Mouse (Mus musculus): ENCODE data around the gene Tmprss6. TPM values are rescaled to one million over a fixed set of nuclear protein-coding genes. Genes with fewer than 3 reads are reported as not detected.

Tmprss6 gene
- polyA plus RNA-seq, 1 experiment from 2014 or later, result 0.05 TPM

DNA sequence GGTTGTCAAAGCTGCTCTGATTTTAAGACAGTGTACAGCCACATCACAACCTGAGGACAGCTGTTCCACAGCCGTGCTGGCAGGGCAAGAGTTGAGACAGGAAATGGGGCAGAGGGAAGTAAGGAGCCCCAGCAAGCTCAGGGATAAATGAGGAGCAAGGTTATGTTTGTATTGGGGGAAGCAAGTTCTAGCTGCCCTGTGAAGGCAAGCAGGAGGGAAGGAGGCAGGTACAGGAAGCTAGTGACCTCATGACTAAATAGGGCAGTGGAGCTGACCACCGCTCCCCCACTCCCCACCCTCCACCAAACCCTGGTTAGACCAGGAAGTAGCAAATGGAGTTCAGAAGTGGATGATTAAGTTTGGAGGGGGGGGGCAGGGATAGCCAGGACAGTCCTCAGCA, 12.6 kb upstream of the Tmprss6 start:
- Histone ChIP-seq H3K9ac (replicated peaks) (no peak overlapping the region), H3K4me2 (no peak overlapping the region), H3K27me3 (replicated peaks) (no peaks in the 10 kb centered on the region; the same call in 1 of the 2 replicates), H3K36me3 (no peaks in the 10 kb centered on the region), H3K9me3 (replicated peaks) (no peaks in the 10 kb centered on the region), H3K27ac (replicated peaks) (no peak overlapping the region), H3K4me3 (replicated peaks) (no peak overlapping the region), H3K4me1 (no peaks in the 10 kb centered on the region)
- ATAC-seq (ENCODE audit: low FRiP score), result no peak
- 87% methylated on average over 2 of the region's 2 CpGs for WGBS

DNA sequence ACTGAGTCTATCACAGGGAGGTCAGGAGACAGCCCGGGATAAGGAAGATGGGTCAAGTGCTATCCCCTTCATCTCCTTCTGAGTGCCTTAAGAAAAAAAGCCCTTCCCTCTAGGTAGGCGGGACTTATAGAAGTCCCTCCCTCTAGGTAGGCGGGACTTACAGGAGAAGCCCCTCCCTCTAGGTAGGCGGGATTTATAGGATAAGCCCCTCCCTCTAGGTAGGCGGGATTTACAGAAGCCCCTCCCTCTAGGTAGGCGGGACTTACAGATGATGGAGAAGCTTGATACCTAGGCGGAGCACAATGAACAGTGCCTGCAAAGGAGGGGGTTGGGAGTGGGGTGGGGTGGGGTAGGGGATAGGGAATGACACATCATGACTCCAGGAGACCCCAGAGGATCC, 11.7 kb upstream of the Tmprss6 start:
- no peaks in the 10 kb centered on the region; the same call in 1 of the 2 replicates for H3K27me3 ChIP-seq (replicated peaks)
- no peak overlapping the region for H3K9ac ChIP-seq (replicated peaks)
- no peaks in the 10 kb centered on the region for H3K36me3 ChIP-seq
- ATAC-seq (ENCODE audit: low FRiP score), result no peak
- H3K4me1 ChIP-seq, result no peaks in the 10 kb centered on the region
- H3K4me3 ChIP-seq (replicated peaks), result no peak overlapping the region
- WGBS, result 76% methylated on average over 7 of the region's 7 CpGs
- no peak overlapping the region for H3K4me2 ChIP-seq
- no peak overlapping the region for H3K27ac ChIP-seq (replicated peaks)
- no peaks in the 10 kb centered on the region for H3K9me3 ChIP-seq (replicated peaks)

GRCm38 (mm10) chr15:78479470-78479869, 11.0 kb upstream of the Tmprss6 start:
- H3K27me3 ChIP-seq (replicated peaks), result no peaks in the 10 kb centered on the region; the same call in 1 of the 2 replicates
- H3K36me3 ChIP-seq, result no peaks in the 10 kb centered on the region
- ATAC-seq (ENCODE audit: low FRiP score), result no peak
- H3K4me3 ChIP-seq (replicated peaks), result no peak overlapping the region
- H3K9me3 ChIP-seq (replicated peaks), result no peaks in the 10 kb centered on the region
- no peaks in the 10 kb centered on the region for H3K4me1 ChIP-seq
- 77% methylated on average over 5 of the region's 5 CpGs for WGBS
- no peak overlapping the region for H3K27ac ChIP-seq (replicated peaks)
- no peak overlapping the region for H3K4me2 ChIP-seq
- H3K9ac ChIP-seq (replicated peaks), result no peak overlapping the region

- Histone ChIP-seq H3K4me2 (no peak overlapping the region), H3K4me1 (no peaks in the 10 kb centered on the region), H3K9me3 (replicated peaks) (no peaks in the 10 kb centered on the region), H3K4me3 (replicated peaks) (no peak overlapping the region), H3K27ac (replicated peaks) (no peak overlapping the region), H3K36me3 (no peaks in the 10 kb centered on the region), H3K27me3 (replicated peaks) (no peaks in the 10 kb centered on the region; the same call in 1 of the 2 replicates), H3K9ac (replicated peaks) (no peak overlapping the region)
- 89% methylated on average over 4 of the region's 4 CpGs for WGBS
- ATAC-seq (ENCODE audit: low FRiP score), result no peak
These were observed 9.6 kb upstream of the Tmprss6 start for GRCm38 (mm10) chr15:78478073-78478472.

DNA sequence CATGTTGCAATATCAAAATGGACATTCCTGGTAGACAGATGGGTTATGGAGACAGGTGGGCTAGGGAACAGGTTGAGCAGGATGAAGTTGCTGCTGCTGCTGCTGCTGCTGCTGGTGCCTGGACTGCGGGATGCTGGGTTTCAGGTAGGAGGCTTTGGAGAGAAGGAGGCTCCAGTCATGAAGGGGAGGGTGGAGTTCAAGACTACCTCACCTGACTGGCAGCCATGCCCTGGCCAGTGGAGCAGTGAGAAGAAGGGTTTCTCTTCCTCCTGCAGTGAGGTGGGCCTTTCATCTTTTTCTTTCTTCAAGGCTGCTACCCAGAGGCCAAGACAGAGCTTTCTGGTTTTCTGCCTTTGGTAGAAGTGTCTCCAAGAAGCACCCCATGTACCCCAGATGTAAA, 8.4 kb upstream of the Tmprss6 start:
- Histone ChIP-seq H3K27me3 (replicated peaks) (no peaks in the 10 kb centered on the region; the same call in 1 of the 2 replicates), H3K36me3 (no peaks in the 10 kb centered on the region), H3K4me2 (no peak overlapping the region), H3K4me3 (replicated peaks) (no peak overlapping the region), H3K27ac (replicated peaks) (no peak overlapping the region), H3K9ac (replicated peaks) (no peak overlapping the region), H3K4me1 (no peaks in the 10 kb centered on the region), H3K9me3 (replicated peaks) (no peaks in the 10 kb centered on the region)
- 92% methylated on average over 1 of the region's 1 CpGs for WGBS
- no peak for ATAC-seq (ENCODE audit: low FRiP score)

- 72% methylated on average over 3 of the region's 3 CpGs for WGBS
- H3K9ac ChIP-seq (replicated peaks), result no peak overlapping the region
- H3K4me2 ChIP-seq, result no peak overlapping the region
- no peaks in the 10 kb centered on the region for H3K9me3 ChIP-seq (replicated peaks)
- ATAC-seq (ENCODE audit: low FRiP score), result no peak
- no peaks in the 10 kb centered on the region for H3K36me3 ChIP-seq
- H3K4me3 ChIP-seq (replicated peaks), result no peak overlapping the region
- H3K27me3 ChIP-seq (replicated peaks), result no peaks in the 10 kb centered on the region; the same call in 1 of the 2 replicates
- H3K4me1 ChIP-seq, result no peaks in the 10 kb centered on the region
- H3K27ac ChIP-seq (replicated peaks), result no peak overlapping the region
These were observed 7.2 kb upstream of the Tmprss6 start for GRCm38 (mm10) chr15:78475604-78476031.

DNA sequence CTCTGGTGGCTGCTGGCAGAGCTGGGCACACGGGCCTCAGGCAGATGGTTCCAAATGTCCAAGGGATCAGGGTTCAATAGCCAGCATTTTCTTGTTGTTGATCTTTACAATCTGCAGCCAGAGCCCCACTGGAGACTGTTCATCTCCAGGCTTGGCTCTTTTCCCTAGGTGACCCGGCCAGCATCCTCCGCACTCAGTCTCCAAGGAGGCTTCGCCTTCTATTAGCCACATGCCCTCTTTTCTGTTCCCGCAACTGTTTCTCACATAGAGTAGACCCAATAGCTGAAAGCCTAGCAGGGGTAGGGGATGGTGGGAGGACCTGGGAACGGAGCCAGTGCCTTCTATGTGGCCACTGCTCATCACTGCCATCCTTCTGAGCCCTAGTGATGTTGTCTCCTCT, 5.0 kb upstream of the Tmprss6 start:
- Histone ChIP-seq H3K27ac (replicated peaks) (no peak overlapping the region), H3K4me1 (no peaks in the 10 kb centered on the region), H3K9ac (replicated peaks) (no peak overlapping the region), H3K9me3 (replicated peaks) (no peaks in the 10 kb centered on the region), H3K36me3 (no peaks in the 10 kb centered on the region), H3K27me3 (replicated peaks) (no peaks in the 10 kb centered on the region; the same call in 1 of the 2 replicates), H3K4me3 (replicated peaks) (no peak overlapping the region), H3K4me2 (no peak overlapping the region)
- 80% methylated on average over 6 of the region's 6 CpGs for WGBS
- ATAC-seq (ENCODE audit: low FRiP score), result no peak

DNA sequence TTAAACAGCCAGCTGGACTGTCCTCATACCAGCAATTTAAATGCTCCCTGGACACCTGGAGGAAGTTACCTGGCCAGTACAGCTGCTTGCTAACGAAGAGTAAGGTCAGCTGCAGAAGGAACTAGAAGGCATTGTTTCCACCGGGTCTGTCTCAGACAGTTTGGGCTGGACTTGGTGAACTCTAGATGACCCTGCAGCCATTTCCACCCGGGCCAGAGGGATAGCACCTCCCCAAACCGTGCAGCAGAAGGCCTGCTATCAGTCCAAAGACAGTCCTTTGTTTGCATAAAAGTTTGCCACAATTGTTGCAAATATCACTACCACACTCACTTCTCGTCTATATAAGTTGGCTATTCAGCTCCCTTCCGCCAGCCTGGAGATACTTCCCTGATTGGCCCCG, 3.5 kb upstream of the Tmprss6 start:
- ATAC-seq (ENCODE audit: low FRiP score), result no peak
- Histone ChIP-seq H3K4me1 (no peaks in the 10 kb centered on the region), H3K27ac (replicated peaks) (no peak overlapping the region), H3K36me3 (no peaks in the 10 kb centered on the region), H3K9me3 (replicated peaks) (no peaks in the 10 kb centered on the region), H3K4me3 (replicated peaks) (no peak overlapping the region), H3K4me2 (no peak overlapping the region), H3K9ac (replicated peaks) (no peak overlapping the region), H3K27me3 (replicated peaks) (no peaks in the 10 kb centered on the region; the same call in 1 of the 2 replicates)
- 38% methylated on average over 7 of the region's 7 CpGs for WGBS

GRCm38 (mm10) chr15:78470495-78471276, 2.3 kb upstream of the Tmprss6 start:
- no peak overlapping the region for H3K4me2 ChIP-seq
- WGBS, result 77% methylated on average over 4 of the region's 4 CpGs
- no peak overlapping the region for H3K4me3 ChIP-seq (replicated peaks)
- no peak overlapping the region for H3K27ac ChIP-seq (replicated peaks)
- no peak for ATAC-seq (ENCODE audit: low FRiP score)
- no peaks in the 10 kb centered on the region for H3K27me3 ChIP-seq (replicated peaks)
- no peak overlapping the region for H3K9ac ChIP-seq (replicated peaks)
- H3K36me3 ChIP-seq, result no peaks in the 10 kb centered on the region
- H3K9me3 ChIP-seq (replicated peaks), result no peaks in the 10 kb centered on the region
- H3K4me1 ChIP-seq, result no peaks in the 10 kb centered on the region

DNA sequence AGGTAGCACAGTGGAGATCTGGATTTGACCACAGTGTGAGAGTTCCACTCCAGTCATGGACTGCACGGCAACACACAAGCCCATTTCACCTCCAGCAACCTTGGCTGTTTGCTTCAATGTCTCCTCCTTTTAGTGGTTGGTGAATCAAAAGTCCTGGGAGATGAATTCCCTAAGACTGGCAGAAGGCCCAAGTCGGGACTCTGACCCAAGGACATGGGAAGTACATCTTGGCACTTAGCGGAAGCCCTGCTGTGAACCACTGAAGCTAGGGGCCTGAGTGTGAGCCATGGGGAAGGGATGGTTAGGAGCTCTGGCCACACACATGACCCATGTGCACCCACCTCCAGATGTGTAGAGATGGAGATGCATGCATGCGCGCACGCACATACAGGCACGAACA, 864 bp downstream of the Tmprss6 start:
- H3K4me1 ChIP-seq, result no peaks in the 10 kb centered on the region
- H3K9me3 ChIP-seq (replicated peaks), result no peaks in the 10 kb centered on the region
- H3K27me3 ChIP-seq (replicated peaks), result no peaks in the 10 kb centered on the region; the same call in 1 of the 2 replicates
- H3K4me3 ChIP-seq (replicated peaks), result no peak overlapping the region
- WGBS, result 90% methylated on average over 7 of the region's 7 CpGs
- no peak overlapping the region for H3K27ac ChIP-seq (replicated peaks)
- no peak for ATAC-seq (ENCODE audit: low FRiP score)
- H3K36me3 ChIP-seq, result no peaks in the 10 kb centered on the region
- no peak overlapping the region for H3K4me2 ChIP-seq
- H3K9ac ChIP-seq (replicated peaks), result no peak overlapping the region

DNA sequence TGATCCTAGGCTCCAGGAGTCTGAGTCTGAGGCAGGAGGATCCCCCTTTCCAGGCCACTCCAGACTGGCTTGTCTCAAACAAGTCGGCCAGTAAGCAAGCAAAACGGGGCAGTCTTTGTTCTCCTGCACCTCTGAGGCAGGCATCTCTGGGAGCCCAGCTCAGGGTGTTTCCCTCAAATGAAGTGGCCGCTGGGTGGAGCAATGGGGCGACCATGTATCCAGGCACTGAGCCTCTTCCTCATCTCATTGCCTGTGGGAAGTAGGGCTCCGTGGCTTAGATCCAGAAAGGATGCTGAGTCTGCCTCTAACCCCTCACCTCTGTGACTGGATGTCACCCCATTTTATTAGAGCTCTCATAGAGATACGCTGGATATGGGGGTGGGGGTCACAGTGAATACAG, 1.6 kb downstream of the Tmprss6 start:
- H3K27ac ChIP-seq (replicated peaks), result no peak overlapping the region
- WGBS, result 39% methylated on average over 6 of the region's 6 CpGs
- no peak overlapping the region for H3K4me3 ChIP-seq (replicated peaks)
- no peak for ATAC-seq (ENCODE audit: low FRiP score)
- no peaks in the 10 kb centered on the region for H3K4me1 ChIP-seq
- no peaks in the 10 kb centered on the region for H3K36me3 ChIP-seq
- H3K9ac ChIP-seq (replicated peaks), result no peak overlapping the region
- no peaks in the 10 kb centered on the region; the same call in 1 of the 2 replicates for H3K27me3 ChIP-seq (replicated peaks)
- no peak overlapping the region for H3K4me2 ChIP-seq
- H3K9me3 ChIP-seq (replicated peaks), result no peaks in the 10 kb centered on the region

GRCm38 (mm10) chr15:78462981-78463380, 5.5 kb downstream of the Tmprss6 start:
- Histone ChIP-seq H3K4me2 (no peak overlapping the region), H3K4me3 (replicated peaks) (no peak overlapping the region), H3K4me1 (no peaks in the 10 kb centered on the region), H3K27ac (replicated peaks) (no peak overlapping the region), H3K36me3 (no peaks in the 10 kb centered on the region), H3K9me3 (replicated peaks) (no peaks in the 10 kb centered on the region), H3K27me3 (replicated peaks) (no peaks in the 10 kb centered on the region; the same call in 1 of the 2 replicates), H3K9ac (replicated peaks) (no peak overlapping the region)
- ATAC-seq (ENCODE audit: low FRiP score), result no peak
- WGBS, result 78% methylated on average over 2 of the region's 2 CpGs
